Mouse (Mus musculus) cerebellum, postnatal 36 days (tissue): Measurements from ENCODE around the gene Nostrin.

ENCODE experiments used
- DNase-seq, 2 experiments: peaks; one replicate each; pipeline ENCODE4 v3.0.0; 2021 to 2022; ENCODE audit warnings: mixed read lengths in 2 of 2

Gene Nostrin

DNA sequence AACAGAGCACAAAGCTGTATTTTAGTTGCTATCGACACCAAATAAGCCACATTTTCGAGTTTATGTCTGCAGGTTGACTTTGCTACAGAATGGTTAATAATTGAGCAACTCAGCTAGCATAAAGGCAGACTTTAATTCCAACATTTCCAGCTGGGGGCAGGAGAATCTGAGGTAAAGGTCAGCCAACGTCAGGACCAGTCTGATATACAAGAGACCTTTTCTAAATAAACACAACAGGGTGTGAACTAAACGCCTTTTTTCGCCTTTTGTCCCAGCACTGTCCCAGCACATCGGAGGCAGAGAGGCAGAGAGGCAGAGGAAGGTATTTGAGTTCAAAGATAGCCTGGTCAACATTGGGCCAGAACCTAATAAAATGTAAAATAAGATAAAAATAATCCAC lies 69.6 kb downstream of the Nostrin start:
- DNase-seq: no peak

DNA sequence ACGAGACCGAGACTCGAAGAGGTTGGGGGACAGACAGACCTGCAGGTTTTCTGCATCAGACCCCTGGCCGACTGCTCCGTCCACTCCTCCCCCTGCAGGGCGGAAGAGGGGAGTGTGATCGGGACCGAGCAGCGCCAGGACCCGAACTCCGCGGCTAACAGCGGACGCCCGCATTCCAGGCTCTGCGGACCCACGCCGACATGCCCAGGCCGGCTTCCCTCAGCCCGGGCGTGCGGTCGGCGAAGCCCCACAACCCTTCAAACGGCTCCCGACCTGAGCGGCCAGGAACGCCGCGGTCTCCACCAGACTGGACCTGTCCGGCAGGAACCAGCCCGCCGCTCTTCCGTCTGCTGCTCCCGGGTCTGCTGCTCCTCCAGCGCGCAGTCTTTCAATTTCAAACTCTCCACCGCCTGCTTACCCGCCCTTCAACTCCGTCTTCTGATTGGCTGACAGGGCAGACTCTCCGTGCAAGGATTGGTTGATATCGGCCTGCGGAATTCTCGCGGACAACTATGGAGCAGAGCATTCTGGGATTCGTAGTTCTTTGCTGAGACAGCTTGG lies 70.3 kb downstream of the Nostrin start, which contains the start of gene Spc25:
TSS of gene Spc25 (minus strand) at position 404 of the 561 bp plus-strand sequence.
- peak; percentile 84 to 87 for DNase-seq

DNA sequence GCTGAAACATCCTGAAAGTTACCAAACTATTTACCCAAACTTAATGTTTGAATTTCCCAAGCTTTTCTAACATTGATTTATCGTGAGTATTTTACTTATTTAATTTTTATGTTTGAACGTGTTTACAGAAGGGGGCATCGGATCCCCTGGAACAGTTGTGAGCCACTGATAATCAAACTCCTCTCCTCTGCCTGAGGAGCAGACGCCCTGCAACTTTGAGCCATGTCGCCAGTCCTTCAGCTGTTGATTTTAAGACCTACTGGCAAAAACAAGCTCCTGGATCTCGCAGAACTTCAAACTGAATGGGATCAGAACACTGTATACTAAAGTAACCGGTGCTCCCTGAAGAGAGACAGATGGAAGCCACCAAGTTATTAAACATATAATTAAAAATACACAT lies 70.9 kb downstream of the Nostrin start:
- DNase-seq: no peak

DNA sequence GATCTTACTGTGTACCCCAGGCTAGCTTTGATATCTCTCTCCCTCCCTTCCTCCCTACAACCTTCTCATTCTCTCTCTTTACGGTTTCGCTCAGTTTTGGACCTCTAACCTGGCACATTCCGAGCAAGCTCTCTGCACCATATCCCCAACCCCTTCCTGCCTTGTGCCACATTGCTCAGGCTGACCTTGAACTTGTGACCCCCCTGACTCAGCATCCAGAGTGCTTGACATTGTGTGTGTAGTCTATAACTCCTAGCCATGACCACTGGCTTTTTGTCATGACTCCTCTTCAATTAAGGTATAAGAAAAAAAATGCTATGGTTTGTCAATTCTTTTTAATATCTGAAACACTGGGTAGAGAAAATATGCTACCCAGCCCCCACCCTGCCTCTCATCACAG lies 74.1 kb downstream of the Nostrin start:
- no peak for DNase-seq

DNA sequence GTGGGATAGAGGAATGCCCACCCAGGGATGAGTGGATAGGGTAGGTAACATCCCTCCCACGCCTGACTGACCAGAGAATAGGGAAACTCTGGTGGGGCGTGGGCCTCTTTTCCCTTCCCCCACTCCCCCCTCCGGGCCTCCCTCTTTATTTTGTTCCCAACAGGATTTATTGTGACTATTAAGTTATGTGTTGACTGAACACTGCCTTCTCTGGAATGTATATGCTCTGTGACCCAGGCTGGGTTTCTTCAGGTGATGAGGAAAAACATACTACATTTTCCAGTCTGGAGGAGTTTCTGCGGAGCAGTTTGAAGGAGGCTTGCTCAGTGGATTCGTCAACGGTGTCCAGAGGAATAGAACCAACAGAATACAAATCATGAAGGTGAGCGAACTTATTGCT lies 75.2 kb downstream of the Nostrin start, which contains the start of gene G6pc2:
TSS of gene G6pc2 (plus strand) at position 301 of the 400 bp plus-strand sequence.
- DNase-seq: no peak

DNA sequence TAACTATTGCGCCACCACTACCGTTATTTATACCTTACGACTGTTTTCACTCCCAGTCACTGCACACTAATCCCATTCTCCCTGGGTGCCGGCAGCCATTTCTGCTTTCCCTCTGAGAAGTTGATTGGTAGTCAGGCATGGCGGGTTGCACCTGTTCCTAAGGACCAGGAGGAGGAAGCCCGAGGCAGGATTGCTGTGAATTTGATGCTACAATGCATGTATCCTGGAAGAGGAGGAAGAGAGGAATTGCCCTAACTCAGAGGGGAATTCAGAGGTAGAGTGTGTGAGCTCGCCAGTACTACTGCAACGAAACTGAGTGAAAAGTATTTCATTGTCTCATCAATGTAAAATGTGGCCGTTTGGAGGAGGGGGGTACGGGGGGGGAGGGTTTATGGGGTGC lies 77.1 kb downstream of the Nostrin start:
- DNase-seq: no peak

DNA sequence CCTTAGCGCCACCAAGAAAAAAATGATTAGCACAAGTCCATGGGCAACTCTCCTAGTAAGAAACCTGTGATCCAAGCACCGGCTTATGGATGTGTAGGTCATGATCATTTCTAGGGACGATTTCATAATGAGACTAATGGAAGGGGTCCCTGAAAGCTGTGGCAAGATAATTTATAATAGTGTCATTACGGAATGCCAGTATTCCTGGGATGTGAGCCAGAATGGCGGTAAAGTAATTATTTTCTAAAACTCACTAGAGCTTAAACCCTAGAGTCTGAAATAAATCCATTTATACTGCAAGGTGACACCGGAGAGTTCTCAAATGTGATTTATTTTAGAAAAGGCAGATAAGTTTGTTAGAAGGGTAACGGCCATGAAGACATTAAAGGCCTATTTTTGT lies 79.6 kb downstream of the Nostrin start:
- no peak for DNase-seq

DNA sequence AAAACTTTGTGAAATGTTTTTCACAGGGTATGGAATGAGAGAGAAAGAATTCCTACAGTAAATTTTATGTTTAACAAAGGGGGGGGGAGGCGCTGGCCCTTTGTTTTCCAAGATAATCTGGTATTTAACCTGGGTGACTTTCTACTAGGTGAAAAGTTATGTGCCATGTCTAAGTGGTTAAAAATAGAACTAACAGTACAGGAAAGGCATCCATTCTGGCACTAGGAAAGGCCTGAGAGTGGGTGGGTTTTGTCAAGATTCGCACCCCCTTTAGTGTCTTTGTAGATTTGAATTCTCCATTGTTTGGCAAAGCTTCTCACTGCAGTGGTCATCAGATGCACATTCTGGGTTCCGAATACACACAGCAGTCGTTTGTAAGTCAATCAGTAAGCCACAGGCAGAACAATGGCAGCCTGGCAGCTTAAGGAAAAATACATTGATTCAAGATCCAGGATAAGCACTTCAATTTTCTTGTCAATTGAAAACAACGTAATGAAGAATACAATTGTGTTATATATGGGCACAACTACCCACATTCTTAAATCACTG lies 86.3 kb downstream of the Nostrin start:
- DNase-seq: no peak

DNA sequence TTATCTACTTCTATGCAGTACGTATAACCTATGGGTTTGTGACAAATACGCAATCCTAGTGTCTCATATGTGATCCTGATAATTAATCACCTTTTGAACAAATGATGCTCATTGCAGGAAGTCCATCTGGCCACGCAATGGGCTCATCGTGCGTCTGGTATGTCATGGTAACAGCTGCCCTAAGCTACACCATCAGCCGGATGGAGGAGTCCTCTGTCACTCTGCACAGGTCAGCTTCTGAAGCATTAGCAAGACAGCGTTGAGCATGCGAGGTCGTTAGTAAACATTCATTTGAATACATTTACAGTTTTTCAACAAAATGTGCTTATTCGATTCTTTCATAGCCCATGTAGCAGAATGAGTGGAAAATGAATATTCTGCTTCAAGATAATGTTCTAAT lies 87.2 kb downstream of the Nostrin start:
- no peak for DNase-seq

DNA sequence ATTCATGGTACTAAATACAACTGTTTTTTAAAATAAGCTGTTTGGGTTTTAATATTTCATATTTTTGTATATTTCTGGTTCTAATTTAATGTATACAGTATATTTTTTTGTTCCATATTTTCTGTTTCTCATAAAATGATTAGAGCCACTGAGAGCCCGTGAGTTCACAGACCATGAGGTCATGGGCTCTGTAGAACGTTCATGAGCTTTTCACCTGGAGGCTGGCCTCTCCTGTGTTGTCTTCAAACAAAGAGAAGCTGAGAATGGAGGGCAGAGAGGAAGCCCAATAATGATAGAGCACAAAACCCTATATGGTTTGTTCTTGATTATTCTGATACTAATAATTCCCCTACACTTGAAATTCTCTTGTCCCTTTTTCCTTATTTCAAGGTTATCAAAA lies 89.1 kb downstream of the Nostrin start:
- no peak for DNase-seq

DNA sequence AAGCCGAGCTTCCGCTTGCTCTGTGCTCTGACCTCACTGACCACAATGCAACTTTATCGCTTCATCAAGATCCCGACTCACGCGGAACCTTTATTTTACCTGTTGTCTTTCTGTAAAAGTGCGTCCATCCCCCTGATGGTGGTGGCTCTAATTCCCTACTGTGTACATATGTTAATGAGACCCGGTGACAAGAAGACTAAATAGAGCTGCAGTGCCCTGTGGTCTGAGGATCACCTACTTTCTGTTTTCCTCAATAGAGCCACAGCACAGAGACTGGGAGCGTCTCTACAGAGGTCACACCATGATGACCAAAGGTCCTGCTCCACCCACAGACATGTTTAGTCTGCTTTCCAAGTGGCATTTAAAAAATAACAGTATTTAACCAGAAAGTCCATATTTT lies 91.3 kb downstream of the Nostrin start:
- DNase-seq: no peak

DNA sequence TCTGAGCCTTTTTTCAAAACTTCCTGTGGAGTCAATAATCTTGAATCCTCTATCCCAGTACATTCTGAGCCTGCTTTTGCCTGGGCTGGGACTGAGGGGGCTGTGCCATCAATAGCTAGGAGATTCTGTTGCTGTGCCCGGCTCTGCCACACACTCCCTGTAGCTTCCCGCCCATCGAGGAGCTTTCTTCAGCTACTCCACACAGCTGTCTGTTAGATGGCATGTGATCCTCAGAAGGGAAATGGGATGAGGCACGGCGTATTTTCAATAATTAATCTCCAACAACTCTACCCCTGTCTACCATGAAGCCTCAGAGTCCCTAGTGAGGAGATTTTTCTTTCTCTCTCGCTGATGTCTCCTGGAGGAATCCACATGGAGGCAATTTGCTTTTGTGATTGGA lies 93.0 kb downstream of the Nostrin start:
- no peak for DNase-seq

DNA sequence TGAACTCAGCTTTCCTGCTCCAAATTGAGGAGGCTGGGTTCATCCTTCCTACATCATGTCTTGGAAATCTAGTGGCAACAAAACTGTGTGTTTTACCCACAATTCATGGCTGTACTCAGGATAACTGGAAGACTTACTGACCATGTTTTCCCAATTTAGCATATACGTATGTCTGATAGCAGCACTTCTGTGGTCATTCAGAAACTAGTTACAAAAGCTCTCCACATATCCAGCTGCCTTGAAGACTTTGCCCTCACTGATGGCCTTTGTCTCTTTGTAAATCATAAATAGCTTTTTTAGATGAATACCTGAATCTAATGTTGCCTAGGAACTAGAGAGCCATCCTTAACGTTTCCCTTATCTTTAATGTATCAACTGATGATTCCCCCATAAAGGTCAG lies 94.5 kb downstream of the Nostrin start:
- no peak for DNase-seq

DNA sequence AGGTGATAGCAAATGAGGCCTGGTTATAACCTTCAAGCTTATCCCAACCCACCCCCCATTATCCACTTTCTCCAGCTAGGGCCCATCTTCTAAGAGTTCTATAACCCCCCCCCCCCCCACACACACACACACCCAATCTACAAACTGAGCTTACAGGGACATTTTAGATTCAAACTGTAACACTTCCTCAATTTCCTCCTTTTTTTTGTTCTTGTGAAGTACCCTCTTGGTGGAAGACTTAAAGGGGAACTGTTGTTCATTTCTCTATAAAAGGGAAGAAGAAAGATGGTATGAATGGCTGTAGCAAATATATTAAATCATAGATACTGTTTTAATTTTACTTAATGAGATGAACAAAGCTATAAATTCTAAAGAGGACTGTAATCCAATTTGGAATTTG lies 96.5 kb downstream of the Nostrin start:
- no peak for DNase-seq

DNA sequence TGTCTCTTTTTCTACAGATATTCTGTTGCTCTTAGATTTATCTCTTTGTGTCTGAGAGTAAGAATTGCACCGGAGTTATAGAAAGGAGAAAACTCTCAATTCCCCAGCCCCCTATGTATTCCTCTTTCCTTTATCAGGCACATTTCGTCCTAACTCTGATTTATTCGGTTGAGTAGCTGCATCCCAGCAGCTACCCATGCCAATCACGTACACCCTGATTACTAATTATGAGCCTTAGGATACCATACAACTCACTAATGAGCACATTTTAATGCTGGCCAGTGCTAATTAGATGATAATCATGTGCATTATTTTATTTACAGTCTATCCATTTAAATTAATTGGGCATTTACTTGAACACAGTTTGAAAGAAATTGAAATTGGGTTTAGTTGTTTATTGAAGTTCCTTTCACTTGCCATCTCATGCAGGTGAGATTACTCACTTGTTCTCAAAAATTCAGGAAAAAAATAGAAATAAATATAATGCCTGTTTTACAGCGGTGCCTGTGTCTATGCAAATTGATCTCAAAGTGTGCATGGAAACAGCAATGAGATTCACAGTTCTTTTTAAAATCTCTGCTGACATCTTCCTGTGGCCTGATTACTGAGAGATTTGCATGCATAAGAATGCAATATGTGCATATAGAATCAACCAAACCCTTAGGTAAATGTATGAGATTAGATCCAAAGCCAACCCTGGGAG lies 99.5 kb downstream of the Nostrin start:
- DNase-seq: no peak
